Mouse (Mus musculus) regulatory T cell (primary cell): ENCODE results near the gene Agr3.

Source experiments
- in situ Hi-C: fragments of 300-600 bp; cut with MboI, MseI; formaldehyde crosslinking; loops from one replicate; pipeline ENCODE4 v1.15.1; 2025; ENCODE audit warnings: high pct_unique_total_duplicates

Agr3 gene

DNA sequence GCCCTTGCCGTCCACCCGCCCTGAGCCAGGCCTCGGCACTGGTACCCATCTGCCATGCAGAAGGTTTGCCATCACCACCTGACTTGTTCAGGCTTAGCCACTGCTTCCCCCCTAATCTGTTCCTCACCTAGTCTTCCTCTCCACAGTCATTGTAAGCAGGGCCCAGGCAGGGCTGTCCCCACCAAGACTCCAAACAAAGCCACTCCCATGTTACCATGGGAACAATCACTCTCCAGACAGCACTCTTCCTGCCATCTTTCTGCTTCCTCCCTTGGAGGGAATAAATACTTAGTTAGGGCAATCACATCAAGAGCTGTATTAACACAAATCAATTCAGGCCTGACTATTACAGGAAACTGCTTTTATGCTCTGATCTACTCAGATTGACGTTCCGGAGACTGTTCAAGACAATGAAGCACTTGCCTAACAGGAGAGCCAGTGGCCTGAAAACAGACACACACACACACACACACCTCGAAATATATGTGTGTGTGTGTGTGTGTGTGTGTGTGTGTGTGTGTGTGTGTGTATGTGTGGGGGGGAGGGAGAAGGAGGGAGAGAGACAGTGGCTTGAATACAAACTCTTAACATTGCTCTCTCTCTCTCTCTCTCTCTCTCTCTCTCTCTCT, 56.4 kb downstream of the Agr3 start:
- in situ Hi-C loops, result no loop called here

DNA sequence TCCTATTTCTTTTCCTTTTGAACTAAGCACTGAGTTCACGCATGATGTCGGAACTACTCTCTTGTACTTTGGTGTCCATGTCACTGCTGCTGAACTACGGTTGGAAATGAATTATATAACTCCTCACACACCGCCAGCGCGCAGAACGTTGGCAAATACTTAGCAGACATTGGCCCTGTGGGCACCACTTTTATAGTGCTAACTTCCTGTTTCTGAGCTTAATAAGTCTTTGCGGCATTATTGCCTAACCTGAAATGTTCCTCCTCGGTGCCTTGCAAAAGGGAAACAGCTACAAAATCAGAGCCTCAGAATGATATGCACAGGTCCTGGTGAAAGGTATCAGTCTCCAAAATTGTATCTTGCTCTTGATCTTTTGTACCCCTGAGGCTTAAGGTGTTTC, 58.1 kb downstream of the Agr3 start:
- in situ Hi-C loops, result no loop called here

DNA sequence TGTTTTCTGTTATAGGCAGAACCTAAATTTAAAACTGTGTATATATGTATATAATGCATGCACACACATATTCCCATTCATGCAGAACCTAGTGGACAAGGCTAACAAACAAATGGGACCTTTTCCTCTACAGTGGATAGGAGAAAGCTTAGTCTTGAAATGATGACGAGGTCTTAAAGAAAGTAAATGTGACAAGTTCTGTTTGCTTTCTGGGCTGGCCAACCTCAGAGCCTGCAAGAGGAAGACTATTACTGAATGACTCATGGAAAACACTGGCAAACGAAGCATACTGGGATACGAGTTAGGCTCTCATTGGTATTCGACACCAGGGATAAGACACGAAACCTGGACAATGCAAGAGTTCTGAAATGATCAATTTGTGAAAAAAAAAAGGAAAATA, 59.3 kb downstream of the Agr3 start:
- in situ Hi-C loops, result no loop called here

DNA sequence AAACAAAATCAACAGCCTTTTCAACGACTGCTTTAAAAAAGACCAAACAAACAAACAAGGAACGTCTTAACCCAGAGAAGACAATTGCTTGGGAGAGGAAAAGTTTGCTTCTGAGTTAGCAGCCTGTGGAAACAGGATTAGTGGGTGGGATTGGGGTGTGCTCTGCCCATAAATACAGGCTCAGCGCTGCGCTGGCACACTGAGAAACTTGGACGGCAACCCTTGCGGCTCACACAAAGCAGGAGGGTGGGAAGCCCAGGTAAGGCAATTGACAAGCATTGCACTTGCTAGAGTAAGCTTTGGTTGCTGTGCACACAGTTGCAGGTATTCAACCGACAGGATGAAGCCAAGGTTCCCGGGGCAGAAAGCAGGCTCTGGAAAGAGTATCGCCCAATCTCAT, 67.3 kb downstream of the Agr3 start, which contains the start of gene Agr2:
Gene Agr2 (plus strand): TSS at position 197 of the 400 bp plus-strand sequence.
- in situ Hi-C loops, result no loop called here

DNA sequence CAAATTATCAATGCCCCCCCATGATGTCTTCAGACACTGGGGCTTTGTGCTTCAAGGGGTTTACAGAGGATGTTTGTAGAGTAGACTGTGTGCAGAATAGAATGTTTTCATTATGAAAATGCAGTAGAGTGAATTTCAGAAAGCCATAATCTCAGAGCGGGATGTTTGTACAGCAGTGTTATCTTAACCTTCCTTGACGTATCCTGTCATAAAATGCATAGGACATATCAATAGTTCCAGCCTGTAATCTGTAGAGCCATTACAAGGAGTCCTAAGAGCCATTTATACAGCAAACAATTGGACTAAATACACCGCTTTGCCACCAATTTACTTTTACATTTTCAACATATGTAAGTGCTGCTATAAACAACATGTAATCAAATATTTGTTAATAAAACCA, 68.2 kb downstream of the Agr3 start:
- in situ Hi-C loops, result no loop called here

DNA sequence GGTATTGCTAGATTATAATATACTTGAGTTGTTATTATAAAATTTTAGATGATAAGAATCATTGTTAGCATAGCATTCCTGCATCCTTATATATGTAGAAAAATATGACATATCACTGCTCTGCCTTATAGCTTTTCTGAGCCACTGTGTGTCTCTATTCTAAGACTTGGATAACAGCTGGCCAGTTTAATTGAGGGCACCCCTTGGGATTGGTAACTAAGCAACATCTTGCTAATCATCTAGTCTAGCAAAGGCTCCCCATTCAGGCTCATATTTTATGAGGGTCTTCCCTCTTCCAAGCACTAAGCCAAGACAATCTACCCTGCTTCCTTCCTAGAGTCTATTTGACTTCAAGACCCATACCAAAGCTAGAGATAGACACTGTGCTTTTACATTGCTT, 68.7 kb downstream of the Agr3 start:
- in situ Hi-C loops, result no loop called here

DNA sequence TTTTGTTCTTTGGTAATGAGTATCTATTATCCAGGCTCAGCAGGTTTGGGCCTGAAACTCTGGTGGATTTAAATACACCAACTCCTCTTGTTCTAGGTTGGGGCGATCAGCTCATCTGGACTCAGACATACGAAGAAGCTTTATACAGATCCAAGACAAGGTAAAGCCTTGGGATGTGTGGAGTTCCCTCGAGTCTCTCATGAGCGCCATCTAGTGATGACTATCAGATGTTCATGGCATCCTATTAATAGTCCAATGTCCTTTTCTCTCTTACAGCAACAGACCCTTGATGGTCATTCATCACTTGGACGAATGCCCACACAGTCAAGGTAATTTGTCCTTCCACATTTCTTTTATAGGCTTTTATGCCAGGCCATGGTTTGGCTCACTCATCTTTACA, 70.4 kb downstream of the Agr3 start:
- in situ Hi-C loops, result no loop called here
